Mouse (Mus musculus): ENCODE data around the gene Mrps2. TPM values are rescaled to one million over a fixed set of nuclear protein-coding genes. Genes with fewer than 3 reads are reported as not detected.
A peak's percentile ranks its signal among the peaks of the same experiment; 100 is the strongest.

Mrps2 gene
- total and polyA plus RNA-seq, 3 experiments, result 30.5 to 71.4 (median 70.3) TPM

DNA sequence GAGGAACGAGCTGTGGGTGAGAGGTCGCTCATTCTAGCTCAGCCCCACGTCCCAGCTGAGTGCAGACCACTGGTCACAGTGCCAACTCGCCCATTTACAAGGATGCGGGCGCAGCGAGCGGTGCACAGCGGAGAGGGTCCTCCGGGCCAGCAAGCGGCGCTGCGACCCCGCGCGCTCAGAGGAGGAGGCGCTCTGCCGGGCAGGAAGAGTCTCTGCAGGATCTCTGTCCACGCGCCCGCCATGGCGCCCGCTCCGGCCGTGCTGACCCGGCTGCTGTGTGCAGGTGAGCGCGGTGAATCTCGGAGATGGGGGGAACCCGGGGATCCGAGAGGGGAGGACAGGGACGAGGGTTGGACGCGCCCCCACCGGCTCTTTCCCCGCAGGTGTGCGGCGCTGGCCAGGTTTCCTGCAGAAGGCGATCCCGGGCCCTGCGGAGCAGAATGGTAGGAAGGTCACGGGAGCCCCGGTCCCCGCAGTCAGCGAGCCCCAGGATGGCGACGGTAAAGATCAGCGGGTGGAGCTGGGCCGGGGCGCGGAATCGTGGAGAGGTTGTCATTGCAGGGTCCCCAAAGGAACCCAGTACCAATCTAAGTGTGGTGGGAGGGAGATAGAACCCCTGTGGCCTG lies at the start of gene Mrps2 (continued):
- no peak for TF ChIP-seq UBTF (IDR thresholded peaks at IDR 0.05; ENCODE audit: borderline replicate concordance, insufficient read depth, low read depth, low read length)
- peak; percentile 55; the same call in 1 of the 2 replicates for TF ChIP-seq MAX (IDR thresholded peaks at IDR 0.05; ENCODE audit: low read length)
- TF ChIP-seq TBP (IDR thresholded peaks at IDR 0.05; ENCODE audit: low read depth, low read length), result 0 out of 2 replicates have a peak, but pooled peaks have one; percentile 54

DNA sequence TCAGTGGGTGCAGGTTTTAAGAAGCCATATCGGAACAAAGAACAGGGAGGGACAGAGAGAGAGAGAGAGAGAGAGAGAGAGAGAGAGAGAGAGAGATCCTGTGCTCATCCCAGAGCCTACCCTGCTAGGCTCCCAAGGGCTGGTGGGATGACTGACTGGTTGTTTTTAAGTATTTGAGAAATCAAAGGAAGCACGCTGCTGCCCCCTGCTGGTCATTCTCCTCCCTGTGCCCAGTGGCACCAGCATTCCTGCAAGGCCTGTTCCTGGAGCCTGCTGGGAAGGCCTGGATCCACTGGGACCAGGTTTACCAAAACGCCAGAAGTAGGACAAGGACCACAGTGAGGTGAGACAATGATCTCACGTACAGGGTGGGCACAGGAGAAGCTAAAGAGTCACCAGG lies 48.0 kb upstream of the Mrps2 start:
- Histone ChIP-seq H3K4me1 (ENCODE audit: control insufficient read depth in 1 of 2, insufficient read depth in 2 of 2, low read length in 2 of 2) (peaks cover 0 to 6% of the 10 kb centered on the region in 2 experiments; a peak in 2 of 4 replicates), H3K79me2 (ENCODE audit: control insufficient read depth, insufficient read depth, low read length, poor library complexity) (no peaks in the 10 kb centered on the region), H3K36me3 (ENCODE audit: control insufficient read depth in 1 of 2, insufficient read depth in 2 of 2, low read length in 2 of 2) (peaks cover 0 to 2% of the 10 kb centered on the region in 2 experiments; a peak in 1 of 4 replicates), H3K9ac (ENCODE audit: control insufficient read depth, low read depth, low read length, poor library complexity, severe bottlenecking) (no peak overlapping the region), H3K27me3 (ENCODE audit: control insufficient read depth in 1 of 2, insufficient read depth in 2 of 2, low read length in 2 of 2) (no peaks in the 10 kb centered on the region), H3K27ac (ENCODE audit: control insufficient read depth, low read depth, low read length) (no peak overlapping the region), H3K4me3 (ENCODE audit: control insufficient read depth in 1 of 2, insufficient read depth in 1 of 2, low read depth in 2 of 2, low read length in 2 of 2) (no peak overlapping the region), H3K9me3 (replicated peaks; ENCODE audit: insufficient read depth, low read length) (no peaks in the 10 kb centered on the region)
- DNase-seq (ENCODE audit: low read depth, low spot score), result peak; percentile 76
- no peak for TF ChIP-seq HCFC1 (IDR thresholded peaks at IDR 0.05; ENCODE audit: low read depth, low read length)
- TF ChIP-seq CTCF (IDR thresholded peaks at IDR 0.05 in 2 of 3, conservative IDR thresholded peaks at IDR 0.05 in 1 of 3; ENCODE audit: control insufficient read depth in 1 of 3, insufficient read depth in 1 of 3, low read depth in 2 of 3, low read length in 3 of 3, poor library complexity in 1 of 3, severe bottlenecking in 1 of 3), result peak; percentile 80 to 89 (median 82)
- no peak for TF ChIP-seq UBTF (IDR thresholded peaks at IDR 0.05; ENCODE audit: borderline replicate concordance, insufficient read depth, low read depth, low read length)
- TF ChIP-seq MAX (IDR thresholded peaks at IDR 0.05; ENCODE audit: low read length), result no peak
- peak; percentile 70 for TF ChIP-seq RAD21 (IDR thresholded peaks at IDR 0.05; ENCODE audit: low read depth, low read length)
- TF ChIP-seq ZC3H11A (IDR thresholded peaks at IDR 0.05; ENCODE audit: low read depth, low read length), result peak; percentile 60
- TF ChIP-seq POLR2AphosphoS2 (IDR thresholded peaks at IDR 0.05; ENCODE audit: low read length), result no peak
- no peak for TF ChIP-seq E2F4 (IDR thresholded peaks at IDR 0.05; ENCODE audit: borderline replicate concordance, low read depth, low read length)
- no peak for TF ChIP-seq TCF12 (IDR thresholded peaks at IDR 0.05; ENCODE audit: low read depth, low read length)
- TF ChIP-seq ZKSCAN1 (IDR thresholded peaks at IDR 0.05; ENCODE audit: low read depth, low read length), result no peak
- TF ChIP-seq MAFK (IDR thresholded peaks at IDR 0.05; ENCODE audit: borderline replicate concordance, low read depth, low read length), result no peak
- TF ChIP-seq MXI1 (IDR thresholded peaks at IDR 0.05; ENCODE audit: low read depth, low read length), result no peak
- TF ChIP-seq CHD1 (IDR thresholded peaks at IDR 0.05; ENCODE audit: low read depth, low read length), result no peak
- TF ChIP-seq SMC3 (IDR thresholded peaks at IDR 0.05; ENCODE audit: low read depth, low read length), result peak; percentile 66
- no peak for TF ChIP-seq ETS1 (IDR thresholded peaks at IDR 0.05; ENCODE audit: low read depth, low read length)
- no peak for TF ChIP-seq SIN3A (IDR thresholded peaks at IDR 0.05; ENCODE audit: low read length)
- TF ChIP-seq ELF1 (IDR thresholded peaks at IDR 0.05; ENCODE audit: low read depth, low read length), result no peak
- no peak for TF ChIP-seq GATA1 (IDR thresholded peaks at IDR 0.05; ENCODE audit: low read depth, low read length)
- no peak for TF ChIP-seq RCOR1 (IDR thresholded peaks at IDR 0.05; ENCODE audit: low read depth, low read length)
- no peak for TF ChIP-seq KAT2A (conservative IDR thresholded peaks at IDR 0.05; ENCODE audit: low read depth, low read length)
- TF ChIP-seq NELFE (IDR thresholded peaks at IDR 0.05; ENCODE audit: low read depth, low read length), result no peak
- no peak for TF ChIP-seq POLR2A (IDR thresholded peaks at IDR 0.05; ENCODE audit: control insufficient read depth in 1 of 2, insufficient read depth in 1 of 2, low read depth in 1 of 2, low read length in 2 of 2, poor library complexity in 1 of 2)
- no peak for TF ChIP-seq MEF2A (IDR thresholded peaks at IDR 0.05; ENCODE audit: extremely low read depth, insufficient replicate concordance, low read depth, low read length, poor library complexity, severe bottlenecking)
- peak; percentile 54 for TF ChIP-seq ZNF384 (IDR thresholded peaks at IDR 0.05; ENCODE audit: low read depth, low read length)
